Mouse (Mus musculus): ENCODE data around the gene Mrps6. TPM values are rescaled to one million over a fixed set of nuclear protein-coding genes. Genes with fewer than 3 reads are reported as not detected.

Mrps6 gene
- total and polyA plus RNA-seq, 3 experiments: 28.4 to 93.4 (median 39.7) TPM

GRCm38 (mm10) chr16:92036701-92037100, 21.4 kb upstream of the Mrps6 start:
- TF ChIP-seq ZKSCAN1 (IDR thresholded peaks at IDR 0.05; ENCODE audit: borderline replicate concordance, low read depth, low read length): no peak
- TF ChIP-seq GABPA (IDR thresholded peaks at IDR 0.05; ENCODE audit: insufficient replicate concordance, low read depth, low read length): no peak
- TF ChIP-seq KAT2A (IDR thresholded peaks at IDR 0.05; ENCODE audit: insufficient replicate concordance, low read length): no peak
- TF ChIP-seq MAFK (IDR thresholded peaks at IDR 0.05; ENCODE audit: insufficient replicate concordance, low read length): no peak
- TF ChIP-seq ZNF384 (IDR thresholded peaks at IDR 0.05; ENCODE audit: low read depth, low read length): no peak
- TF ChIP-seq CTCF (conservative IDR thresholded peaks at IDR 0.05 in 1 of 2, IDR thresholded peaks at IDR 0.05 in 1 of 2; ENCODE audit: low read depth in 2 of 2, low read length in 2 of 2): no peak
- no peak for TF ChIP-seq CHD2 (IDR thresholded peaks at IDR 0.05; ENCODE audit: low read length)
- DNase-seq (ENCODE audit: extremely low read depth): no peak
- in situ Hi-C loops (cut with MboI; ENCODE audit: low pct_ligation_motif_present, low pct_unique_long_range_greater_than_20kb, low sequenced_read_pairs): no loop called here
- H3K9me3 ChIP-seq (replicated peaks; ENCODE audit: low read length): peaks cover 7% of the 10 kb centered on the region
- dilution Hi-C loops (cut with MboI; ENCODE audit: extremely low pct_ligation_motif_present, extremely low pct_unique_long_range_greater_than_20kb, low sequenced_read_pairs): no loop called here
- no peaks in the 10 kb centered on the region for H3K79me2 ChIP-seq (replicated peaks; ENCODE audit: control insufficient read depth, extremely low read depth, insufficient read depth, poor library complexity, severe bottlenecking)
- H3K4me1 ChIP-seq (ENCODE audit: control insufficient read depth in 1 of 2, insufficient read depth in 2 of 2): peaks cover 5 to 25% of the 10 kb centered on the region in 2 experiments
- no peak overlapping the region for H3K27ac ChIP-seq (ENCODE audit: insufficient read depth, low read depth)
- H3K9ac ChIP-seq (ENCODE audit: insufficient read depth, low read depth): no peak overlapping the region
- no peak overlapping the region for H3K4me3 ChIP-seq (replicated peaks in 1 of 3; ENCODE audit: low read depth in 2 of 3, low read length in 2 of 3, poor library complexity in 1 of 3)
- H3K36me3 ChIP-seq (replicated peaks in 1 of 2; ENCODE audit: control insufficient read depth in 1 of 2, insufficient read depth in 1 of 2, low read length in 1 of 2): no peaks in the 10 kb centered on the region
- H3K27me3 ChIP-seq (replicated peaks): no peaks in the 10 kb centered on the region
- no peak overlapping the region for H3K4me2 ChIP-seq (ENCODE audit: insufficient read depth, low read depth, poor library complexity, severe bottlenecking)

- in situ Hi-C loops (cut with MboI; ENCODE audit: low pct_ligation_motif_present, low pct_unique_long_range_greater_than_20kb, low sequenced_read_pairs) (no loop called here), dilution Hi-C loops (cut with MboI; ENCODE audit: extremely low pct_ligation_motif_present, extremely low pct_unique_long_range_greater_than_20kb, low sequenced_read_pairs) (no loop called here)
- Histone ChIP-seq H3K27me3 (replicated peaks) (no peaks in the 10 kb centered on the region), H3K36me3 (replicated peaks in 1 of 2; ENCODE audit: control insufficient read depth in 1 of 2, insufficient read depth in 1 of 2, low read length in 1 of 2) (no peaks in the 10 kb centered on the region), H3K79me2 (replicated peaks; ENCODE audit: control insufficient read depth, extremely low read depth, insufficient read depth, poor library complexity, severe bottlenecking) (no peaks in the 10 kb centered on the region), H3K4me3 (replicated peaks in 1 of 3; ENCODE audit: low read depth in 2 of 3, low read length in 2 of 3, poor library complexity in 1 of 3) (peak overlapping the region in 1 of 3 experiments; percentile 5), H3K9ac (ENCODE audit: insufficient read depth, low read depth) (no peak overlapping the region), H3K4me2 (ENCODE audit: insufficient read depth, low read depth, poor library complexity, severe bottlenecking) (no peak overlapping the region), H3K9me3 (replicated peaks; ENCODE audit: low read length) (peaks cover 7% of the 10 kb centered on the region), H3K4me1 (ENCODE audit: control insufficient read depth in 1 of 2, insufficient read depth in 2 of 2) (peaks cover 7 to 22% of the 10 kb centered on the region in 2 experiments), H3K27ac (ENCODE audit: insufficient read depth, low read depth) (no peak overlapping the region)
- DNase-seq (ENCODE audit: extremely low read depth): peak; percentile 69
- TF ChIP-seq IRF4 (IDR thresholded peaks at IDR 0.05; ENCODE audit: low read depth, low read length): no peak
- TF ChIP-seq BHLHE40 (IDR thresholded peaks at IDR 0.05; ENCODE audit: low read depth, low read length): peak; percentile 50
- TF ChIP-seq MYC (IDR thresholded peaks at IDR 0.05; ENCODE audit: low read depth, low read length): 0 out of 2 replicates have a peak, but pooled peaks have one; percentile 18
- TF ChIP-seq CHD2 (IDR thresholded peaks at IDR 0.05; ENCODE audit: low read length): peak; percentile 87
Measured at GRCm38 (mm10) chr16:92037891-92038607, 20.0 kb upstream of the Mrps6 start.

GRCm38 (mm10) chr16:92039421-92039820, 18.6 kb upstream of the Mrps6 start:
- TF ChIP-seq HCFC1 (IDR thresholded peaks at IDR 0.05; ENCODE audit: low read depth, low read length) (no peak), ZMIZ1 (IDR thresholded peaks at IDR 0.05; ENCODE audit: low read depth, low read length) (no peak), POLR2AphosphoS2 (IDR thresholded peaks at IDR 0.05; ENCODE audit: low read depth, low read length) (no peak), MEF2A (IDR thresholded peaks at IDR 0.05; ENCODE audit: borderline replicate concordance, low read depth, low read length) (no peak), MAFK (IDR thresholded peaks at IDR 0.05; ENCODE audit: insufficient replicate concordance, low read length) (no peak), ZC3H11A (IDR thresholded peaks at IDR 0.05; ENCODE audit: low read depth, low read length) (no peak), CHD2 (IDR thresholded peaks at IDR 0.05; ENCODE audit: low read length) (no peak), ZNF384 (IDR thresholded peaks at IDR 0.05; ENCODE audit: low read depth, low read length) (no peak), NRF1 (IDR thresholded peaks at IDR 0.05; ENCODE audit: low read depth, low read length) (no peak), TBP (conservative IDR thresholded peaks at IDR 0.05; ENCODE audit: low read depth, low read length) (no peak), EP300 (IDR thresholded peaks at IDR 0.05; ENCODE audit: low read length) (no peak), GABPA (IDR thresholded peaks at IDR 0.05; ENCODE audit: insufficient replicate concordance, low read depth, low read length) (no peak), MXI1 (IDR thresholded peaks at IDR 0.05; ENCODE audit: low read depth, low read length) (no peak), MAX (IDR thresholded peaks at IDR 0.05; ENCODE audit: low read length) (no peak), MAZ (IDR thresholded peaks at IDR 0.05; ENCODE audit: low read depth, low read length) (no peak), ETS1 (conservative IDR thresholded peaks at IDR 0.05; ENCODE audit: low read depth, low read length) (no peak), BHLHE40 (IDR thresholded peaks at IDR 0.05; ENCODE audit: low read depth, low read length) (no peak), E2F4 (IDR thresholded peaks at IDR 0.05; ENCODE audit: insufficient replicate concordance, low read depth, low read length) (no peak), CTCF (conservative IDR thresholded peaks at IDR 0.05 in 1 of 2, IDR thresholded peaks at IDR 0.05 in 1 of 2; ENCODE audit: low read depth in 2 of 2, low read length in 2 of 2) (no peak)
- H3K4me3 ChIP-seq (replicated peaks in 1 of 3; ENCODE audit: low read depth in 2 of 3, low read length in 2 of 3, poor library complexity in 1 of 3): no peak overlapping the region

More at GRCm38 (mm10) chr16:92039421-92039820, 18.6 kb upstream of the Mrps6 start:
- in situ Hi-C loops (cut with MboI; ENCODE audit: low pct_ligation_motif_present, low pct_unique_long_range_greater_than_20kb, low sequenced_read_pairs) (no loop called here), dilution Hi-C loops (cut with MboI; ENCODE audit: extremely low pct_ligation_motif_present, extremely low pct_unique_long_range_greater_than_20kb, low sequenced_read_pairs) (no loop called here)
- H3K4me2 ChIP-seq (ENCODE audit: insufficient read depth, low read depth, poor library complexity, severe bottlenecking): no peak overlapping the region
- peaks cover 7 to 22% of the 10 kb centered on the region in 2 experiments for H3K4me1 ChIP-seq (ENCODE audit: control insufficient read depth in 1 of 2, insufficient read depth in 2 of 2)
- H3K79me2 ChIP-seq (replicated peaks; ENCODE audit: control insufficient read depth, extremely low read depth, insufficient read depth, poor library complexity, severe bottlenecking): no peaks in the 10 kb centered on the region
- H3K9me3 ChIP-seq (replicated peaks; ENCODE audit: low read length): peaks cover 7% of the 10 kb centered on the region
- H3K9ac ChIP-seq (ENCODE audit: insufficient read depth, low read depth): no peak overlapping the region
- no peak for DNase-seq (ENCODE audit: extremely low read depth)
- H3K36me3 ChIP-seq (replicated peaks in 1 of 2; ENCODE audit: control insufficient read depth in 1 of 2, insufficient read depth in 1 of 2, low read length in 1 of 2): no peaks in the 10 kb centered on the region
- no peaks in the 10 kb centered on the region for H3K27me3 ChIP-seq (replicated peaks)
- no peak overlapping the region for H3K27ac ChIP-seq (ENCODE audit: insufficient read depth, low read depth)
